Mouse (Mus musculus) layer of hippocampus, postnatal 25 days (tissue): ENCODE measurements around the gene Amotl2. TPM values are rescaled to one million over a fixed set of nuclear protein-coding genes. Genes with fewer than 3 reads are reported as not detected.

Source experiments
- DNase-seq, 2 experiments: peaks; one replicate each; pipeline ENCODE4 v3.0.0; 2022; ENCODE audit warnings: mixed read lengths in 2 of 2, low spot score in 1 of 2; ENCODE audit errors: extremely low spot score in 1 of 2
- total RNA-seq, 2 experiments: library from RNA; stranded (reverse); gene quantifications; 2 replicates each; pipeline ENCODE4 v1.2.3; 2021

Amotl2 gene
- total RNA-seq, 2 experiments from 2014 or later, result 19.1 to 24.1 TPM

GRCm38 (mm10) chr9:102718676-102719075 is 2.2 kb downstream of the Amotl2 start:
- no peak for DNase-seq

GRCm38 (mm10) chr9:102719085-102719484 is 2.6 kb downstream of the Amotl2 start:
- DNase-seq, result no peak

GRCm38 (mm10) chr9:102719936-102720566 is 3.6 kb downstream of the Amotl2 start:
- no peak for DNase-seq

GRCm38 (mm10) chr9:102720567-102721167 is 4.2 kb downstream of the Amotl2 start:
- no peak for DNase-seq

GRCm38 (mm10) chr9:102721406-102721978 is 5.0 kb downstream of the Amotl2 start:
- no peak for DNase-seq

- no peak for DNase-seq
Observed at GRCm38 (mm10) chr9:102722071-102722561, 5.6 kb downstream of the Amotl2 start.

- no peak for DNase-seq
Observed at GRCm38 (mm10) chr9:102722750-102723149, 6.3 kb downstream of the Amotl2 start.

GRCm38 (mm10) chr9:102723241-102723709 is 6.8 kb downstream of the Amotl2 start:
- no peak for DNase-seq

GRCm38 (mm10) chr9:102723990-102724461 is 7.6 kb downstream of the Amotl2 start:
- peak; percentile 32 to 38 for DNase-seq

GRCm38 (mm10) chr9:102724942-102725341 is 8.5 kb downstream of the Amotl2 start:
- DNase-seq, result no peak

- DNase-seq, result peak in 1 of 2 experiments; percentile 37
Observed at GRCm38 (mm10) chr9:102725958-102726654, 9.6 kb downstream of the Amotl2 start.

- DNase-seq, result no peak
Observed at GRCm38 (mm10) chr9:102726811-102727210, 10.3 kb downstream of the Amotl2 start.

GRCm38 (mm10) chr9:102727662-102728468 is 11.4 kb downstream of the Amotl2 start:
- no peak for DNase-seq

GRCm38 (mm10) chr9:102728469-102728747 is 11.9 kb downstream of the Amotl2 start:
- no peak for DNase-seq

- no peak for DNase-seq
Observed at GRCm38 (mm10) chr9:102729093-102729845, 12.8 kb downstream of the Amotl2 start.

- no peak for DNase-seq
Observed at GRCm38 (mm10) chr9:102729876-102730413, 13.5 kb downstream of the Amotl2 start.

- no peak for DNase-seq
Observed at GRCm38 (mm10) chr9:102731044-102731471, 14.6 kb downstream of the Amotl2 start.

- no peak for DNase-seq
Observed at GRCm38 (mm10) chr9:102731574-102732175, 15.2 kb downstream of the Amotl2 start.
